Mouse (Mus musculus): ENCODE data around the gene Rpl13.

The Rpl13 gene

DNA sequence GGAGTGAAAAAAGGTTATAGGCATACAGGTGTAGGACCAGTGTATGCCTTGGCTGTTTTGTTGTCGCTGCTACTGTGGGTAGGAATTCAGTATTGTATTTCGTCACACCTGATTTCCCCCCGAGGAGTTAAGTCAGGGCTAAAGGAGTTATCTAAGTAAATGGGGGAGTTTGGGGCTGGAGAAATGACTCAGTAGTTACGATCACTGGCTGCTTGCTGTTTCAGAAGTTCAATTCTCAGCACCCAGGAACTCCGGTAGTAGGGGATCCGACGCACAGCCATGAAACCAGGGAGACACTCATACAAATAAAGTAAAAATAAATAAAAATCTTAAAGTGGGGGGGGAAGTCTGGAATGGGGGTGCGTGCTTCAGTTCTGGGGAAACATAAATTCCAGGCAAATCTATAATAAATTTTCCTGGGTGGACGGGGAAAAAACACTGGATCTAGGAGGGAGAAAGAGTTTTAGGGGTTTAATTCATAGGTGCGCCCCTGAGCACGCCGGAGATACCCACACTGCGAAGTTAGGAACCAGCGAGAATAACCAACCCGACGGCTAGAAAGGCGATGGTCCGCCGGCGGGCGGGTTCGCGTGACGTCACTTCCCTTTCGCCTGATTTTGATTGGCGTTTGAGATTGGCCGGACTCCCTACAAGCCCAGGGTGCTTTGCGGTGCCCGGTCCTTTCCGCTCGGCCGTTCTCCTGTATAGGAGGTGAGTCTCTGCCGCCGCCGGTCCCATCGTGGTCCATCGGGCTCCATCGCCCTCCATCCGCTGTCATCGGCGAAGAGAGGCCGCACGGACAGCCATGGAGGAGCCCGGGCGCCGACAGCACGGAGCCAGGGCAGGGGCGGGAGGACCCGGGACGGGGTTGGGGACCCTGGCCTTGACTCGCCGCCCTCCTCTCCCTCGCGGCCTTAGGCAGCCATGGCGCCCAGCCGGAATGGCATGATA lies at the start of gene Rpl13:
TSS of gene Rpl13 (plus strand) at position 616 of the 951 bp plus-strand sequence.
- under 1% methylated on average over 56 of the region's 56 CpGs for WGBS

DNA sequence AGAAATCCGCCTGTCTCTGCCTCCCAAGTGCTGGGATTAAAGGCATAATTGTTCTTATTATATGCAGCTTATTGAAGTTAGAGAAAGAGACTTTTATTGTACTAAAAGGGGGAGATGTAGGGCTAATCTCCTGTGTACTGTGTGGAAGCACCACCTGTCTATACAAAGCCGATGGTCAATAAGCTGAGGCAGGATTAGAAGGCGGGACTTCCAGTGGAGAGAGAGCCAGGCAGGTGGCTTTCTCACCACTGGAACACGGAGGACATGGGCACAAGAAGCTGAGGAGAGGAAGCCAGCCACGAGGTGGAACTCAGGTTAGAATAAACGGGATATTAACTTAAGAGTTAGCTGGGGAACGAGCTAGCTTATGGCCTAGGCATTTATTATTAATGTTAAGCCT lies 39.4 kb upstream of the Rpl13 start, which contains the start of gene Spg7:
TSS of gene Spg7 (plus strand) at position 222 of the 400 bp plus-strand sequence.
- 82% methylated on average over 7 of the region's 7 CpGs for WGBS

DNA sequence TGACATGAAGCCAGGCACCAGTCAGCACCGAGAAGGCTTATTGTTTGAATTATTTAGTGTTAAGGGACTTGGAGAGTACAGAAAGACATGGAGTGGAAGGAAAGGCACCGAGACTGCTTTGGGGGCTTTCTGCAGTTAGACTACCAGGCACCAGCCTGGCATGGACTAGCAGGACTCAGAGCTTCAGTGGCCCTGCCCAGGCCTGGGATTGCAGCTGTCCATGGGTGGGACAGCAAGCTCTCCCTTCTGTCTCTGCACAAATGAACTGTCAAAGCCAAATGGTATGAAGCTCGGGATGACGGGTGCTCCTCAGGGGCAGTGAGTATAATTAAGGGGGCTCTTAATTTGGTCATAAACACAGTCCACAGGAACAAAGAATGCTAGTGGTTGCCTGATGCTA lies 38.1 kb upstream of the Rpl13 start:
- WGBS = 67% methylated on average over 4 of the region's 4 CpGs

DNA sequence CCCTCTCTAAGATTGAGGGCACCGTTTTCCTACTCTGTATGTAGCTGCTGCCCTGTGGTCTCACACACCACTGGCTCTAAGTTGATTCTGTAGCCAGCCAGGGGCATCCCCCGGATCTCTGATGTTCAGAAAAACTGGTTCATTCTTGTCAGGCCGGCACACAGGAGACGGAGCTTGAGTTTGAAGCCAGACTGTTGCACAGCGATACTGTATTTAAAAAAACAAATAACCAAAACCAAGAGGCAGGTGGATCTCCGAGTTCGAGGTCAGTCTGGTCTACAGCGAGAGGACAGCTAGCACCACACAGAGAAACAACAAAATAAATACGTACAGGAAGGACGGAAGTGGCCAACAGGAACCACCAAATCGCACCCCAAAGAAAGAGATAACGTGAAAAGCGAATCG lies 37.3 kb upstream of the Rpl13 start:
- WGBS = under 1% methylated on average over 14 of the region's 14 CpGs

DNA sequence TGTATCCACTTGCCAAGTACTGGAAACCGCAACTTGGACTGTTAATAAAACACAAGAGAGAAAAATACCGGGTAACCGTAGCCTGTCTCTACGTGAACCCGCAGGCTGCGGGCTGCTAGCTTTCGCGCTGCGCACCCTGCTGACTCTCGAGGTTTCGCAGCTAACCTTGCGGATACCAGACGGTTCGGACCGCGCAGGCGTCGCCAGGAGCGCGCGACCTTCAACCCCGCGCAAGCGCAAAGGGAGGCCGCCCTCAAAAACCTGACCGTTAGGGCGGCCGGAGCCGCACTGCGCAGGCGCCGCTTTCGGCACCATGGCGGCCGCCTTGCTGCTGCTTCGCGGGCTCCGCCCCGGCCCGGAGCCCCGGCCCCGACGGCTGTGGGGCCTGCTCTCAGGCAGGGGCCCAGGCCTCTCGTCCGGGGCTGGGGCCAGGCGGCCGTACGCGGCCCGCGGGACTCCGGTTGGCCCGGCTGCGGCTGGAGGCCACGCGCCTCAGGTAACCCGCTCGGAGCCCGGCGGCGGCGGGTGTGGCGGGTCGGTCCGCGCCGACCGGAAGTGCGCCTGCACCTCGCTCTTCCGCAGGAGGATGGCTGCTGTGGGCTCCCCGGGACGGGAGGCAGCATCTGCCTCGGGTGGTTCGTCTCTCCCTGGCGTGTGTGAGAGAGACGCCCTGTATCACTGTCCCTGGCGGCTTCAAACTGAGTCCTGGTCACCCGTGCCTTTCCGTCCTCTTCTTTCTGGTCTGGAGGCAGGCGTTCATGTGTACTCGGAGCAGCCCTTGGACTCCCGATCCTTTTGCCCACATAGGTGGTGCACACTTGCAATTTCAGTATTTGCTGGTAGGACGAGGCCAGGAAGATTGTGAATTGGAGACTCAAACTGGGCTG lies 36.7 kb upstream of the Rpl13 start:
- 1% methylated on average over 84 of the region's 84 CpGs for WGBS

DNA sequence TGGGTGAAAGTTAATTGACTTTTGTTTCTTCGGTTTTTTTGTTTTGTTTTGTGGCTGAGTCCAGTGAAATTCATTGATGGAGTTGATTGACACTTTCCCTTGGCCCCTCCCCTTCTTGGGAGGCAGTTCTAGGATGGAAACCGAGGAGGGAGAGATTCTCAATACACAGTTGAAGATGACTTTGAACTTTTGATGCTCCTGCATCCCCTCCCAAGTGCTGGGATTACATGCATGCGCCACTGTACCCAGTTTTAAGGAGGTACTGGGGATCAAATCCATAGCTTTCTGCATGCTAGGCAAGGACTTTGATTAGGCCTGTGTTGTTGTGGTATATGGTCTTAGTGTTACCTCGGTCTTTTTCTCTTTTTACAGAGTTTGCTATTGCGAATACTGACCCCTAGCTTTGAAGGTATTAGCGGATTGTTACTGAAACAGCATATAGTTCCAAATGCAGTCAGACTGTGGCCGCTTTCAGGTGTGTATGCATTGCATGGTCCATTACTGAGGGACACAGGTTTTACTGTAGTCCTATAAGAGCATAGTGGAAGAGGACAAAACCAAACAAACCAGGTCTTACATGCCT lies 36.0 kb upstream of the Rpl13 start:
- WGBS = 29% methylated on average over 7 of the region's 7 CpGs

DNA sequence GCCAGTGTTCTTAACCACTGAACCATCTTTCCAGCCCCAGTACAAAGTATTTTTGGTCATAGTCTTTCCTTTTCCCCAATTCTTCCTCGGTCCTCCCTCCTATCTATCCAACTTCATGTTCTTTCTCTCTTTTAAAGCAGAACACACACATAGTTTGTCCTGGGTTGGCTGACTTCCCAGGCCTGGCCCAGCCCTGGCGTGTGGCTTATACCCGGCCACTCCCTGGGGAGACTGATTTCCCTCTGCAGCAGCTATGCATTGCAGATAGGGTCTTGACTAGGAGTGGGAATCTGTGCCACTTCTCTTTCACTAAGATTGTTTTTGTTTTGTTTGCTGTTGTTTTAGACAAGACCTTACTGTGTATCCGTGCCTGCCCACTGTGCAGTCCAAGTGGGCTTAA lies 31.0 kb upstream of the Rpl13 start:
- WGBS = 62% methylated on average over 4 of the region's 4 CpGs

DNA sequence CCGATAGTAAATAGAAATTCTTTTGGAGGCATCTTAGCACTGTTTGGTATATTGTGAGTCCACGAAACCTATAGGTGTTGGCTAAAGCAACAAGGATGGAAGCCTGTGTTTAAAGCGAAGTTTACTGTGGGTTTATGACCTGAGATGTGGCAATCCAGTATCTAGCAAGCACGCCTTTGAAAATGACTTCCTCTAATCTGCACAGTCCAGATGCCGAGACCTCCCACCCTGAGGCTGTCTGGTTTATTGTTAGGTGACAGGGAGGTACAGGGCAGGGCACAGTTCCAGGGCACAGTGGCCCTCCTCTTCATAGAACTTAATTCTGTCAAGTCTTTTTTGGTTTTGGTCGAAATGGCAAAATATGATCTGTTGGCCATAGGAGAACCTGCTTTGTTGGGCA lies 24.9 kb upstream of the Rpl13 start:
- WGBS = 89% methylated on average over 6 of the region's 6 CpGs

DNA sequence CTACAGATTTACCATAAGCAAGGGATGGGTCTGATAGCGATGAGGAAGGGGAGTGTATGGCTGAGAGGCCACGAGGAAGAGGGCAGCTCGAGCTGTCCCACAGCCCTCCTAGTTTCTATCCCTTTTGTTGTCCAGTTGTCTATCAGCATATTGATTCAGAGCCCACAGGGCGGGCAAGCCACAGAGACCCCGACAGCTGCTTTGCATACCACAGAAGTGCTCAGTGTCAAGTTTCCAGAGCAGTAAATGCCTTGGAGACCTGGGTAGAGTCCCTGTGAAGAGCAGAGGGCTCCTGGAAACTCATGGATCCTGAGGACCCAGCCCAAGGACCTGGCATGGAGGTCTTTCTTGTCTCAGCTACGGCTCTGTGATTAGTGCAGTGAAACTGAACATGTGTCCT lies 19.2 kb upstream of the Rpl13 start:
- 72% methylated on average over 6 of the region's 6 CpGs for WGBS

DNA sequence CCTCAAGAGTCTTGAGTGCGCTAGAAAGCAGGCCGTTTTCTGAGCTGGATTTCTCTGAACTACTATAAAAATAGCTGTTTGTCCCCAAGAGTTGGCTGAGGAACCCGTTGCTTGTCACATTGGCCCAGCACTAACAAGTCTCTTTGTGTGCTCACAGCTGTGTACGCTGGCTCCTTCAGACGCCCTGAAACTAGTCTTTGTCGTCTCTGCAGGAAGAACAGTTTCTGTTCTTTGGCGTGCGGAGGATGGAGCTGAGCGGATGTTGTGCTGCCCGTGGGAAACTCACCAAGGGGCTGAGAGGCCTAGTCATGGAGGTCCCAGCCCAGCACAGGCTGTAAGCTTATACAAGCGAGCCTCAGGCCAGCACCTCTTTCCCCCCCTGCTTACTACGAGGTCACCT lies 18.5 kb upstream of the Rpl13 start:
- 64% methylated on average over 12 of the region's 12 CpGs for WGBS

DNA sequence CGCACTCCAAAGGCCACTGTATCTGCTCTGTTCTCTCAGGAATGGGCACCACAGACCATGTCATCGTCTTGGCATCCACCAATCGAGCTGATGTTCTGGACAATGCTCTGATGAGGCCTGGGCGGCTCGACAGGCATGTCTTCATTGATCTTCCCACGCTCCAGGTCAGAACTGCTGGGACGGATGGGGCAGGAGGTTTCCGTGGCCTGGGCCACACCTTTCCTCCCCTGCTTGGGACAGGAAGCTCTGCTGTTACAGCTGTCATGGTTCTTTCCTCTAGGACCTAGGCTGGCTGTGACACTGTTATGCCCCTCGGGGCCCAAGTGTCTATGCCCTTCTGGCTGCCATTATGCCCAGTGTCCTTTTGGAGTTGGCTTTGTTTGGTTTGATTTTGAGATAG lies 14.9 kb upstream of the Rpl13 start:
- WGBS = 81% methylated on average over 9 of the region's 9 CpGs

DNA sequence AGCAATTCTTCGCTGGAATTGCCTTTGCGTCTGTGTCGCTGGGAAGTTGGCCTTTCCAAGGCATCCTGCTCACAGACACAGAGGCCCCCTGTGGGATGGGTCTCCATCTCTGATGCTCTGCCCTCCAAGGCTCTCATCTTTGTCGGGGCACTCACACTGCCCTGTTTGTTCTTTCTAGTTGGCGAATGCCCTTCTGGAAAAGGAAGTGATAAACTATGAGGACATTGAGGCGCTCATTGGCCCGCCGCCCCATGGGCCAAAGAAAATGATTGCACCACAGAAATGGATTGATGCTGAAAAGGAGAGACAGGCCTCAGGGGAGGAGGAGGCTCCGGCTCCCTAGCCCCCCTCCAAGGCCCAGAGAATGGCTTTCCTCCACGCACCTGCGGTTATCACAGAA lies 4.9 kb upstream of the Rpl13 start:
- 69% methylated on average over 11 of the region's 11 CpGs for WGBS

DNA sequence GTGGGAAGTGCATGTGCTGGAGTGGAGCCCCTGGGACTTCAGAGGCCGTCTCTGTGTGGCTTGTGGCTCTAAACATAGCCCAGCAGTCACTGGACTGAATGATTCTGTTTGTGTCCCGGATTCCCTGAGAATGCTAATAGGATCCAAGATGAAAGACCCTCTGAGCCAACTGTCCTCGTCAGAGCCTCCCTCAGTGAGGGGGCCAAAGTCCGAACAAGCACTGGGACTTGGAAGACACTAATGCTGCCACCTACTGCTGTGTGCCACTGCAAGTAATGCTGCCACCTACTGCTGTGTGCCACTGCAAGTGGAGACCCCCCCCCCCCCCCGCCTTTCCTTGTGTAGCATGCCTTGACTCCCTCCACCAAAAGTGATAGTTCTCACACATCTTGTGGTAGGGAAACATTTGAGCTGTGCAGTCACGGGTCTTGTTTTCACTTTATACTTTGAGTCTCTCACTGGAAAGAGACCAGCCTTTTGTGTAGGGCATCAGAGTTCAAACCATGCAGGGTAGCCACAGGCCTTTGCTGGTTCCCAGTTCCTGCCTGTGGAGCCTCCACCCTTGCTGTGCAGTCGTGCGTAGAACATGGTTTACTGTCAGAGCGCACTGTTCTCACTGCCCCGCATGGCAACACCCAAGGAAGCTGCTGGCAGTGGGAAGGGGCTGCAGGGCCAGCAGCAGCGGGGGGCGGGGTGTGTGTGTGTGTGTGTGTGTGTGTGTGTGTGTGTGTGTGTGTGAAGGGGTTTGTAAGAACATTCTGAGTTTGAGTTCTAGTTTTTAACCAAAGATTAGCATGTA lies 4.2 kb upstream of the Rpl13 start:
- WGBS = 60% methylated on average over 12 of the region's 12 CpGs

DNA sequence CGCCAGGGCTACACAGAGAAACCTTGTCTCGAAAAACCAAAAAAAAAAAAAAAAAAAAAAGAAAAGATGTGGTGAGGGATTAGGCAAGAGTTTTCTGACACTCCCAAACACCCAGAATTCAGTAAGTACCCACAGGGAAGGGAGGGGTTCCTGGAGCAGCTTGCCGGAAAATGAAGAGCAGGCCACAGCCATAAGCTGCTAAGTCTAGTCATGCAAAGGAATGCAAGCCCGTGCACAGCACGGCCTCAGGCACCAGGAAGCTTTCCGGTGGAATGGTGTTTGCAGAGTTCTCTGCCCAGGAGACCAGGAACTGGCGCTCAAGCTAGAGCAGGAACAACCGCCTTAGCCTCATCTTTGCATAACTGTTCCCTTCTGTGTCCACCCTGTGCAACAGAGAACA lies 1.9 kb upstream of the Rpl13 start:
- 60% methylated on average over 8 of the region's 8 CpGs for WGBS

DNA sequence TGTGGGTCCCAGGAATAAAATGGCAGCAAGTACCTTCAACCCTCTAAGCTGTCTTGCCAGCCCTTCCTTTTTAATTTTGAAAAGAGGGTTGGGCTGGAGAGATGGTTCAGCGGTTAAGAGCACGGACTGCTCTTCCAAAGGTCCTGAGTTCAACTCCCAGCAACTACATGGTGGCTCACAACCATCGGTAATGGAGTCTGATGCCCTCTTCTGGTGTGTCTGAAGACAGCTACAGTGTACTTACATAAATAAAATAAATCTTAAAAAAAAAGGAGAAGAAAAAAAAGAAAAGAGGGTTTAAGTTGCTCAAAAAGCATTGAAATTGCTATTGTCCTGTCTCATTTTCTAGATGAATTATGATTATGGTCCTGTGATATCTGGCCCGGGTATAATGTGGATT lies 906 bp upstream of the Rpl13 start:
- 81% methylated on average over 4 of the region's 4 CpGs for WGBS

DNA sequence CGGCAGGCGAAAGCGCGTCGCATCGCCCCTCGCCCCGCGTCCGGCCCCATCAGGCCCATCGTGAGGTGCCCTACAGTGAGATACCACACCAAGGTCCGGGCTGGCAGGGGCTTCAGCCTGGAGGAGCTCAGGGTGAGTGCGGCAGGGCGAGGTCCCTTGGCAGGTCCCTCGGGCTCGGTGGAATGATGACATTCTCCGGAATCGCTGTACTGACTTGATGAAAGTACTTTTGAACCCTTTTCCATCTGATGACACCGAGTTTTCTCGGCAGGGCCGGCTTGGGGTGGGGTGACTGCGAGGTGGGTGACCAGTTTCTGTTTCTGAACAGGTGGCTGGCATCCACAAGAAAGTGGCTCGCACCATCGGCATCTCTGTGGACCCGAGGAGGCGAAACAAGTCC lies 705 bp downstream of the Rpl13 start:
- WGBS = under 1% methylated on average over 26 of the region's 26 CpGs

DNA sequence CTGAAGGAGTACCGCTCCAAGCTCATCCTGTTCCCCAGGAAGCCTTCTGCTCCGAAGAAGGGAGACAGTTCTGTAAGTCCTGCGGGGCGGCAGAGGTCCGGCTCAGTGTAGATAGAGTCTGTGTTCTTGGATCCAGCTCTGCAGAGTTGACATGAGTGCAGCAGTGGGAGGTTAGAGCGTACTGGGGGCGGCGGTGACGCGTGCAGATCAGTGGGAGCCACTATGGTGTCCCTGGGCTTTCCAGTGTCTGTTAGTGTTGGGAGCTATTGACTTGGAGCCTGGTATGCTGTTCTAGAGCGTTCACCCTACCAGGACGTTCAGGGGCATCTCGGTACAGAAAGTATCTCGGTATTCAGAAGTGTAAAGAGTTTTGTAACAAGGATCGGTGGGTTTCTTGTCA lies 1.1 kb downstream of the Rpl13 start:
- WGBS = 9% methylated on average over 15 of the region's 15 CpGs

DNA sequence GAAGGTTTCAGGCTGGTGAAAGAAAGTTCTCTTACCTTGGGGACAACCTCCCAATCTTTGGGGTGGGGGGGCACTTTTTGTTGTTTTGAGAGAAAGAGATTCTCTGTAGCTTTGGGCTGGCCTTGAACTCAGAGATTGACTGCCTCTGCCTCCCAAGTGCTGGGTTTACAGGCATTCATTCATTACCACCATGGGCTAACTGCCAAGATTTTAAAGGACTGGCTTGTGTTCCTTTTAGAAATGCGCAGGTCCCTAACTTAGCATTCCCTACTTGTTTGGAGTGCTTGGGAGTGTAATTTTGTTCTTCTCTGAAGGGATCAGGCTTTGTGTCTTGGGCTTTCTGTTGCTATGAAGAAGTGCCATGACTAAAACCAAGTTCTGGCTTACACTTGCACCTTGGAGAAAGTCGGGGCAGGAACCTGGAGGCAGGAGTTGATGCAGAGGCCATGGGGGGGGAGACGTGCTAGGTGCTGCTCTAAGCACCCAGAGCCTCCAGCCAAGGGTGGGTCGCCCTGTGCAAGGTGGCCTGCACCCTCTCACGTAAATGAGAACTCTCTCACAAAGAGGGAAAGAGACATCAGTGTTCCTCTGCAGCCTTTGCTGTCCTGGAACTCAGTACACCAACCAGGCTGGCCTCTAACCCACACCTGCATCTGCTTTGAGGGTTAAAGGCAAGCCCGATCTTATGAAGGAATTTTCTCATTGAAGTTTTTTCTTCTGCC lies 2.1 kb downstream of the Rpl13 start:
- 66% methylated on average over 6 of the region's 6 CpGs for WGBS

DNA sequence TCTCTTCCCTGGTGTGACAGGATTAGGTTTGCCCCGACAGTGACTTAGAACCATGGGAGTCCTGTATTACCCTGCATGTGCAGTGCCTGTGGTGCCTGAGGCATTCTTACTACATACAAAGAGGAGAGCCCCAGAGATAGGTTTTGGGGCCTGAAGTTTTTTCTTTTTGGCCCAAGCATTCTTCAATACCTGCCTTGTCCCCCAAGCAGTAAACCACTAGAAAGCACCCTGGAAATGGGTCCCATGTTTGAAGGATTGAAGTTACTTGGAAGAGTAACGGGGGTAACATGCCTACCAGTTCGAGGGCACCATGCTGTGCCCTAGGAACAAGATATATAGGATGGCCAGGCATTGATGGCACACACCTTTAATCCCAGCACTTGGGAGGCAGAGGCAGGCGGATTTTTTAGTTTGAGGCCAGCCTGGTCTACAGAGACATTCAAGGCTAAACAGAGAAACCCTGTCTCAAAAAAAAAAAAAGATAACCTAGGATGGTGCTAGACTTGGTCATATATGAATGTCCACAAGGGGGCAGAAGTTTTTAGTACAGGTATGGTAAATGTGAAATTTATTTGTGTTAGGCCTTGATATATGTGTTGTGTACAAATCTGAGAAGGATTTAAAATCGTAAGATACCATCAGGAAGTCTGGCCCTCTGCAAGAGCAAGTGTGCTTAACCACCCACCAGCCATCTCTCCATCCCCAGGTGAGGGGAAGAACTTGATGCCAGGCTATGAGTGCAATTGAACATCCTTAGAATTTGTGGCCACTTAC lies 3.6 kb downstream of the Rpl13 start:
- WGBS = 58% methylated on average over 5 of the region's 5 CpGs

DNA sequence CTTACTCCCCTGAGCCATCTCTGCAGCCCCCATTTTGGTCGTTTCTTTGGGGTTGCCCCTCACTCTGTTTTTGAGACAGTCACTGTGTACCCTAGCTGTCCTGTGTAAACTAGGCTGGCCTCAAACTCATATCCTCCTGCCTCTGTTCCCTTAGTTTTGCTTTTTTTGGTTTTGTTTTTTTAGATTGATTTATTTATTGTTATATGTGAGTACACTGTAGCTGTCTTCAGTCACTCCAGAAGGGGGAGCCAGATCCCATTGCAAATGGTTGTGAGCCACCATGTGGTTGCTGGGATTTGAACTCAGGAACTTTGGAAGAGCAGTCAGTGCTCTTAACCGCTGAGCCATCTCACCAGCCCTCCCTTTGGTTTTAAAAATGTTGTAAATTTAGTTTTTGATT lies 4.4 kb downstream of the Rpl13 start:
- whole genome bisulfite sequencing = 51% methylated on average over 2 of the region's 2 CpGs
